Mouse (Mus musculus) lung, embryonic 15.5 days (tissue): ENCODE measurements around the gene Gemin6. TPM values are rescaled to one million over a fixed set of nuclear protein-coding genes. Genes with fewer than 3 reads are reported as not detected.
"Not testable (repeated sequence)": the region's sequence is repeated elsewhere in the genome, so short reads cannot be mapped to it uniquely, and the experiment has no call there.

Experiments used
- ATAC-seq: fragments of 200-750 bp; cut with Nextera tagmentation; 2 replicates; pipeline ENCODE4 v1.8.0; 2017; ENCODE audit warnings: moderate number of reproducible peaks, borderline replicate concordance; ENCODE audit not compliant: low FRiP score, low TSS enrichment; ENCODE audit errors: extremely low read depth
- H3K27ac ChIP-seq: fragments of 300-500 bp; sonication (generic); 2 replicates; pipeline ENCODE4 v1.5.1; 2015; ENCODE audit warnings: moderate library complexity, mild to moderate bottlenecking, inconsistent platforms
- H3K27me3 ChIP-seq: fragments of 300-500 bp; sonication (generic); 2 replicates; pipeline ENCODE4 v1.6.1; 2015; ENCODE audit warnings: inconsistent platforms
- H3K36me3 ChIP-seq: fragments of 300-500 bp; sonication (generic); 2 replicates; pipeline ENCODE4 v1.6.1; 2015; ENCODE audit warnings: inconsistent platforms
- H3K4me1 ChIP-seq: fragments of 300-500 bp; sonication (generic); 2 replicates; pipeline ENCODE4 v1.6.1; 2015; ENCODE audit warnings: inconsistent platforms
- H3K4me2 ChIP-seq: fragments of 300-500 bp; sonication (generic); 2 replicates; pipeline ENCODE4 v1.6.1; 2015; ENCODE audit warnings: inconsistent platforms, mild to moderate bottlenecking, moderate library complexity
- H3K4me3 ChIP-seq: fragments of 300-500 bp; sonication (generic); 2 replicates; pipeline ENCODE4 v1.5.1; 2015; ENCODE audit warnings: mild to moderate bottlenecking, inconsistent platforms
- H3K9ac ChIP-seq: fragments of 300-500 bp; sonication (generic); 2 replicates; pipeline ENCODE4 v1.6.1; 2015; ENCODE audit warnings: inconsistent platforms
- H3K9me3 ChIP-seq: fragments of 300-500 bp; sonication (generic); 2 replicates; pipeline ENCODE4 v1.6.1; 2016; ENCODE audit warnings: inconsistent platforms
- WGBS: fragments of 180-500 bp; shearing (Covaris S2); methylation state at CpG from one replicate; pipeline ENCODE4 v1.1.7; 2015; 5-methylcytosine and 5-hydroxymethylcytosine counted together
- polyA plus RNA-seq: library from polyadenylated mRNA; unstranded; fragments of >200 nt; fragmentation: Nextera tagmentation; extraction: Ambion mirVana; gene quantifications from 2 replicates; pipeline ENCODE4 v1.2.1, GENCODE M21; 2015

Gemin6 gene
- polyA plus RNA-seq, 1 experiment from 2014 or later, result 46.1 TPM

- 95% methylated on average over 3 of the region's 3 CpGs for WGBS
- no peak overlapping the region for H3K9ac ChIP-seq
- peaks cover 38% of the 10 kb centered on the region for H3K36me3 ChIP-seq
- no peak overlapping the region for H3K4me2 ChIP-seq
- H3K27me3 ChIP-seq, result no peaks in the 10 kb centered on the region
- no peak overlapping the region for H3K4me3 ChIP-seq
- H3K9me3 ChIP-seq, result no peaks in the 10 kb centered on the region
- no peaks in the 10 kb centered on the region for H3K4me1 ChIP-seq
- no peak for ATAC-seq
- H3K27ac ChIP-seq, result no peak overlapping the region
Measured at GRCm38 (mm10) chr17:80236805-80237204, 12.6 kb downstream of the Gemin6 start.

DNA sequence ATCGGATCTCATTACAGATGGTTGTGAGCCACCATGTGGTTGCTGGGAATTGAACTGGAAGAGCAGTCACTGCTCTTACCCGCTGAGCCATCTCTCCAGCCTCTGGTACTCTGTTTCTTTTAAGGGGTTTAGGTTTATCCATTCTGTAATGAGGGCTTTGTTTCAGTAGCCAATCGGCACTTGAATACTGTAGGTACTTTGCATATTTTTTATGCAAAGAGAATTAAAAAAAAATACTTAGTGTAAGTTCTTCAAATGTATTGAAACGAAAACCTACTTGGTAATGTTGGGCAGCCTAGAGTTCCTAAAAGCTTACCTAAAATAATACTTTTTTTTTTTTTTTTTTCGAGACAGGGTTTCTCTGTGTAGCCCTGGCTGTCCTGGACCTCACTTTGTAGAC, 13.2 kb downstream of the Gemin6 start:
- Histone ChIP-seq H3K27ac (no peak overlapping the region), H3K9ac (no peak overlapping the region), H3K4me2 (no peak overlapping the region), H3K36me3 (peaks cover 45% of the 10 kb centered on the region), H3K4me1 (no peaks in the 10 kb centered on the region), H3K9me3 (no peaks in the 10 kb centered on the region), H3K27me3 (no peaks in the 10 kb centered on the region), H3K4me3 (no peak overlapping the region)
- 83% methylated on average over 5 of the region's 5 CpGs for WGBS
- ATAC-seq, result no peak

GRCm38 (mm10) chr17:80241594-80241993, 17.4 kb downstream of the Gemin6 start:
- WGBS, result 83% methylated on average over 9 of the region's 9 CpGs
- Histone ChIP-seq H3K36me3 (peaks cover 79% of the 10 kb centered on the region), H3K4me1 (0 out of 2 replicates have a peak, but pooled peaks cover 3% of the 10 kb centered on the region), H3K9ac (no peak overlapping the region), H3K4me2 (no peak overlapping the region), H3K4me3 (no peak overlapping the region), H3K27ac (no peak overlapping the region), H3K9me3 (no peaks in the 10 kb centered on the region), H3K27me3 (no peaks in the 10 kb centered on the region)
- ATAC-seq, result no peak

GRCm38 (mm10) chr17:80243116-80243515, 18.9 kb downstream of the Gemin6 start:
- H3K4me2 ChIP-seq, result no peak overlapping the region
- no peak overlapping the region for H3K9ac ChIP-seq
- ATAC-seq, result peak; percentile 71; the same call in 1 of the 2 replicates
- no peak overlapping the region for H3K27ac ChIP-seq
- 35% methylated on average over 13 of the region's 13 CpGs for WGBS
- H3K4me3 ChIP-seq, result no peak overlapping the region
- no peaks in the 10 kb centered on the region for H3K9me3 ChIP-seq
- no peaks in the 10 kb centered on the region for H3K27me3 ChIP-seq
- H3K4me1 ChIP-seq, result 0 out of 2 replicates have a peak, but pooled peaks cover 3% of the 10 kb centered on the region
- H3K36me3 ChIP-seq, result peaks cover 83% of the 10 kb centered on the region

DNA sequence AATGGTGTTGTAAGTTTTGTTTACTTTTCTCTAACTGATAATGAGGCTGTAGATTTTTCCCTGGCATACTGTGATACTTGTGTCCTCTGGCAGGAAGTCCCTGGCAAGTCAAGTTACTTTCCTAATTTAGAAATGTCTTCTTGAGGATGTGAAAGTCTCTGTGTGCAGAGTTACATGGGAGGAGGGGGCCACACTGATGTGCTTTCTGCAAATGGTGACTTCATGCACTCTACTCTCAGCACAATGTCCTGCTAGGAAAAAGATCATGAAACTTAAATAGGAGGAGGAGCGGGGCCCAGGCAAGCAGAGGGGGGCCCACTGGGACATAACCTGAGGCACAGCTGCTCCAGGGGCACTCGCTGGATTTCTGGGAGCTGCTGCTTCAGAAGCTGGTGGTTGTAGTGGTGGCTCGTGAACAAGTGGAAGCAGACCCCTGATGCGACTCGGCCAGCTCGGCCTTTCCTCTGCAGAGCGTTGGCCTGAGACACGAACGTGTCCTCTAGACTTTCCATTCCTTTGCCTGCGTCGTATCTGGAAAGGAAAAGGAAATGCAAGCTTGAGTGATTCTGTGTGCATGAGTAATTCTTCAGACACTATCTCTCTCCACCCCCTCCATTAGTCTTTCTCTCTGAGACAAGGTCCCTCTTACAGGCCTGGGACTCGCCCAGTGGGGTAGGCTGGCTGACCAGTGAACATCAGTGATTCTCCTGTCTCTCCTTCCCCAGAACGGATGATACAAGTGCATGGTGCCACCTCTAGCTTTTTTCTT, 28.7 kb downstream of the Gemin6 start:
- Histone ChIP-seq H3K27me3 (no peaks in the 10 kb centered on the region), H3K4me3 (no peak overlapping the region), H3K4me1 (peaks cover 10% of the 10 kb centered on the region; the same call in 1 of the 2 replicates), H3K9ac (no peak overlapping the region), H3K36me3 (peaks cover 77% of the 10 kb centered on the region), H3K4me2 (no peak overlapping the region), H3K27ac (peak overlapping the region; percentile 86), H3K9me3 (no peaks in the 10 kb centered on the region)
- 74% methylated on average over 13 of the region's 13 CpGs for WGBS
- peak; percentile 70; the same call in 1 of the 2 replicates for ATAC-seq

DNA sequence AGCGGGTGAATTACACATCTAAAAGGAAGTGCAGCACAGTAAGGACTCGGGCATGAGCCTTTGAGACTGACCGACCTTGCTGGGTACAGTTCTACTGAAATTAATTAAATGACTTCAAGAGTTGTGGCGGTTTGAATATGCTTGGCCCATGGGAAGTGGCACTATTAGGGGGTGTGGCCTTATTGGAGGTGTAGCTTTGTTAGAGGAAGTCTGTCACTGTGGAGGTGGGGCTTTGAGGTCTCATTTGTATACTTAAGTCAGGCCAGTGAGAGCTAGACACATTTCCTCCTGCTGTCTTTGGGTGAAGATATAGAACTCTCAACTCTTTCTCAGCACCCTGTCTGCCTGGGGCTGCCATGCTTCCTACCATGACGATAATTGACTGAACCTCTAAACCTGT, 30.2 kb downstream of the Gemin6 start:
- Histone ChIP-seq H3K9ac (no peak overlapping the region), H3K4me2 (no peak overlapping the region), H3K27ac (no peak overlapping the region; the same call in 1 of the 2 replicates), H3K4me1 (peaks cover 10% of the 10 kb centered on the region; the same call in 1 of the 2 replicates), H3K27me3 (no peaks in the 10 kb centered on the region), H3K9me3 (no peaks in the 10 kb centered on the region), H3K4me3 (no peak overlapping the region), H3K36me3 (peaks cover 78% of the 10 kb centered on the region)
- WGBS, result 94% methylated on average over 5 of the region's 5 CpGs
- no peak for ATAC-seq

DNA sequence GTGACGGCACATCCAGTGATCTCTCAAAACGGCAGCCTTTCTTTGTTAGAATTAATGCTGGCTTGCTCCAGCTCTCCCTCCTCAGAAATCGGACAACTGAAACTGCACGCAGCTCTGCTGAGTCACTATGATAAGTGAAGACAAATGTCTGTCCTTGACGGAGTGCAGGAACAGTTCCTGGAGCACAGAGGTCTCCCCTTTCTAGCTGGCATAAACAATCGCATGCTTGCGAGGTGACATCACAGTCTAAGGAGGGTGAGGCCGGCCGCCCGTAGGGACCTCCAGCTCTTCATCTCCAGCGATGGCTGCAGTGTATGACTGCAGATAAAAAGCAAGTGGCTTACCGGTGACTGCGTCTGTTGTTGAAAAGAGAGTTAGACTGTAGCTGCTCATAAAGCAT, 31.0 kb downstream of the Gemin6 start:
- no peak overlapping the region for H3K9ac ChIP-seq
- no peaks in the 10 kb centered on the region for H3K9me3 ChIP-seq
- no peak overlapping the region for H3K4me2 ChIP-seq
- no peak overlapping the region; the same call in 1 of the 2 replicates for H3K27ac ChIP-seq
- no peaks in the 10 kb centered on the region for H3K27me3 ChIP-seq
- H3K4me1 ChIP-seq, result peaks cover 10% of the 10 kb centered on the region; the same call in 1 of the 2 replicates
- H3K4me3 ChIP-seq, result no peak overlapping the region
- 26% methylated on average over 13 of the region's 13 CpGs for WGBS
- ATAC-seq, result peak; percentile 74
- peaks cover 78% of the 10 kb centered on the region for H3K36me3 ChIP-seq

- 92% methylated on average over 4 of the region's 4 CpGs for WGBS
- H3K27me3 ChIP-seq, result no peaks in the 10 kb centered on the region
- H3K27ac ChIP-seq, result no peak overlapping the region
- no peaks in the 10 kb centered on the region for H3K4me1 ChIP-seq
- H3K9me3 ChIP-seq, result no peaks in the 10 kb centered on the region
- no peak overlapping the region for H3K4me2 ChIP-seq
- no peak overlapping the region for H3K4me3 ChIP-seq
- no peak overlapping the region for H3K9ac ChIP-seq
- ATAC-seq, result no peak
- H3K36me3 ChIP-seq, result peaks cover 64% of the 10 kb centered on the region
Measured at GRCm38 (mm10) chr17:80267065-80267464, 42.8 kb downstream of the Gemin6 start.

DNA sequence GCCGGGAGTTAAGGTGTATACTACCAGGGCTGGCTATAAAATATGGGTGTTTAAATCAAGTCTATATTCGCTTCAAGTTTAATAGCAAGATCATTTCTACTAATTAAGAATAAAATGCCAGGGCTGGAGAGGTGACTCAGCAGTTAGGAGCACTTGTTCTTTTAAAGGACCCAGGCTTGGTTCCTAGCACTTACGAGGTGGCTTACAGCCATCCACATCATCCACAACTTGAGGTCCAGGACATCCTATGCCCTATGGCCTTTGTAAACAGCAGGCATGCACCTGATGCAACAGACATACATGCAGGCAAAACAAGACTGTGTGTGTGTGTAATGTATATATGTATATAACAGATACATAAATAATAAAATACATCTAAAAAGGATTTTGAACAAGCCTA, 43.9 kb downstream of the Gemin6 start:
- Histone ChIP-seq H3K9me3 (no peaks in the 10 kb centered on the region), H3K27ac (no peak overlapping the region), H3K27me3 (no peaks in the 10 kb centered on the region), H3K9ac (no peak overlapping the region), H3K4me2 (no peak overlapping the region), H3K4me1 (no peaks in the 10 kb centered on the region), H3K4me3 (no peak overlapping the region), H3K36me3 (peaks cover 56% of the 10 kb centered on the region)
- 93% methylated on average over 3 of the region's 3 CpGs for WGBS
- ATAC-seq, result no peak

DNA sequence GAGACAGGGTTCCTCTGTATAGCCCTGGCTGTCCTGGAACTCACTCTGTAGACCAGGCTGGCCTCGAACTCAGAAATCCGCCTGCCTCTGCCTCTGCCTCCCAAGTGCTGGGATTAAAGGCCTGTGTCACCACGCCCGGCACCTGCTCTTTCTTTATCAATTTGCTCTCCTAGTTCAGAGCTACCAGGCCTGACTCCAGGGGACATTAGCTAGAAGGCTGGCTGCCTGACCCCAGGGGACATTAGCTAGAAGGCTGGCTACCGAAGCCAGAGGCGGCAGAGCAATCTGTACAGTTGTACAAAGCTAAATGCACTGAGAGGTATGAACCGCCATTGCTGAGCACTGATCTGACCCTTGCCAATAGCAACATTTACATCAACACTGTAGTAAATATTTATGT, 46.4 kb downstream of the Gemin6 start:
- not testable (repeated sequence) for H3K27me3 ChIP-seq, H3K4me1 ChIP-seq, ATAC-seq, H3K9me3 ChIP-seq, H3K27ac ChIP-seq, H3K4me3 ChIP-seq, H3K4me2 ChIP-seq, H3K9ac ChIP-seq
- 89% methylated on average over 7 of the region's 7 CpGs for WGBS
- H3K36me3 ChIP-seq, result peaks cover 59% of the 10 kb centered on the region
